Mouse (Mus musculus) right cerebral cortex, postnatal 10 days (tissue): ENCODE results near the gene Man1c1.

Source experiments
- DNase-seq, 2 experiments: peaks; one replicate each; pipeline ENCODE4 v3.0.0; 2021; ENCODE audit warnings: low spot score in 2 of 2

Man1c1 gene

DNA sequence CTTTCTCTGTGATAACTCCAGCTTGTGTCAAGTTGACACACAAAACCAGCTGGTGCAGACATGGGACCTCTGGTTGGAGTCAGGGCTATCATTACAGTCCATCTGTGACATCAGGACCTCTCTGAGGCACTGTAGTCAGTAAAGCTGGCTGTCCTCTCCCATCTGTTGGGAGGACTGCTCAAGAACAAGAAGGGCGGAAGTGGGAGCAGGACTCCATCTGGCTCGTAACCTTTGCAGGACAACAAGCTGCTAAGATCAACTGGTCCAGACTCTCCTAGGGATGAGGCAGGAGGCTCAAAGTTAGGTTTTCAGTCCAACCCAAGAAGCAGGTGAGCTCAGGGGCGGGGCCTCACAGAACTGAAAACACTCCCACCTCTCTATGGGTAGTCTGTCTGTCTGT lies 29.1 kb downstream of the Man1c1 start:
- DNase-seq: no peak

DNA sequence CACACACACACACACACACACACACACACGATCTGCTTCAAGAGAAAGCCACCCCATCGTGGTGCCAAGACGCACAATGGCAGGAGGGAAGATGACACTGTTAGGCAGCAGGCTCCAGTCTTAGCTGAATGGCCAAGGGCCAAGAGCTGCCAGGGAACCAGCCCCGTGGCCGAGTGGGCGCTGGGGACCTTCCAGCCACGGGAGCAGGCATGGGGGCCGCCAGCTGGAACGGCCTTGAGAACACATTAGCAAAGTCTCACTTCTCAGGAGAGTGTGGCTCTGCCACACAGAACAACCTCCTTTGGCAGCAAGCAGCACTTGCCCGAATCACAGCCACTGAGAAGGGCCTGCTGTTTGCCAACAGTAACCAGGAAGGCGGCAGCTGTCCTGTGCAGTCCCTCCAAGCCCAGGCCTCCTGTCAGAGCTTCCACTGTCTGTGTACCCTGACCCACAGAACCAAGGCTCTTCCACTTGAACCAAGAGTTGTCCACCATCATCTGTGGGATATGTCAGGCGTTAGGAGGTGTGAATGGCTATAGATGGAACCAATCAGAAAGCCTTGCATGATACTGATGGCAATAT lies 30.1 kb downstream of the Man1c1 start:
- peak; percentile 75 to 76 for DNase-seq

DNA sequence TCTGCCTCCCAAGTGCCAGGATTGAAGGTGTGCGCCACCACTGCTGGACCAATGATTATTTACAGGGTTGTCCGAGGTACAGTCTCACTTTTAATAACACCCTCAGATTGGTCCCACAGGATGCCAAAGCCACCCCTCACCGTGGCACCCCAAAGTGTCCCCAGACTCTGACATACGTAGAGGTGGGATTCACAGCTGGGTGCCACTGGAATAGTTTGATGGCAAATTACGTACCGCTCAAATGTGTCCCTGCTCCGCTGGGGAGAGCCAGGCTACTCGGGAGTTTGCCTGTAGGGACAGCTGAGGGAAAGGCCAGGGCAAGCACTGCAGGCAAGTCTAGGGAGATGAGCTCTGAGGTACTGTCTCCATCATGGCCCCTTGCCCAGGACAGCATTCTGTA lies 30.9 kb downstream of the Man1c1 start:
- no peak for DNase-seq

DNA sequence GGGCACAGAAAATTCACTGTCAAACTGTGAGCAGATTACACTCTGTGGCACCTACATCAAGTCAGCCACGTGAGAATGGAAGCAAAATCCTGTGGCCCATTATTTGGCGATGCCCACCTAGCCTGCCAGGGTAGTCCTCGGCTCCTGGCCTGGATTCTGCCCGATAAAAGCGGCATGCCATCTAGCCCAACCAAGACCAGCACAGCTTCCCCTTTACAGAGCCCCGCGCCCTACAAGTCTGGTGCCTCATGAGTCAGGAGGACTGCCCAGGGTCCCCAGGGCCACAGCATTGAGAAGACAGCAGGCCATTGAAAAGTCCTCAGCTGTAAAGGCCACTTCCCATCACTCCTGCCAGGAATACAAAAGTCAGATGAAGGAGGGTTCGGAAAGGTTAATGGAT lies 31.8 kb downstream of the Man1c1 start:
- DNase-seq: no peak

DNA sequence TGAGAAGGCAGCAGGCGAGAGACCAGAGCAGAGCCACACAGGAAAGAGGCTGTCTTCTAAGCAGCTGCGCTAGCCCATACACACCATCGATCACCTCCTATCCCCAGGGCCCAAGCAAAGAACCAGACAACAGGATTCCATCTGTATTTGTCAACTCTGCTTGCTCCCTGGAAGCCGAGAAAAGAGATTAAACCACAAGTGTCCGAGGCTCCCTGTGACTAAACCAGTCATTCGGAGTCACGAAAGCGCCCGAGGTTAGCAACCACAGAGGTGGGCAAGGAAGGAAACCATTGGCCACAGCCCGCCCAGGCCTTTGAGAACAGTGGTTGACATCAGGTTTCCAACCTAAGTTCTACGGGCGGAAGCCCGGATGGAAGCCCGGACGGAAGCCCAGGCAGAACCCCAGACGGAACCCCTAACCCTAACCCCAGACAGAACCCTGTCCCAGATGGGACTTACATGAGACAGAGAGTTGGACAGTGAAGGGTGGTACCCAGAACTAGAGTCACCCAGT lies 32.4 kb downstream of the Man1c1 start:
- DNase-seq: no peak

DNA sequence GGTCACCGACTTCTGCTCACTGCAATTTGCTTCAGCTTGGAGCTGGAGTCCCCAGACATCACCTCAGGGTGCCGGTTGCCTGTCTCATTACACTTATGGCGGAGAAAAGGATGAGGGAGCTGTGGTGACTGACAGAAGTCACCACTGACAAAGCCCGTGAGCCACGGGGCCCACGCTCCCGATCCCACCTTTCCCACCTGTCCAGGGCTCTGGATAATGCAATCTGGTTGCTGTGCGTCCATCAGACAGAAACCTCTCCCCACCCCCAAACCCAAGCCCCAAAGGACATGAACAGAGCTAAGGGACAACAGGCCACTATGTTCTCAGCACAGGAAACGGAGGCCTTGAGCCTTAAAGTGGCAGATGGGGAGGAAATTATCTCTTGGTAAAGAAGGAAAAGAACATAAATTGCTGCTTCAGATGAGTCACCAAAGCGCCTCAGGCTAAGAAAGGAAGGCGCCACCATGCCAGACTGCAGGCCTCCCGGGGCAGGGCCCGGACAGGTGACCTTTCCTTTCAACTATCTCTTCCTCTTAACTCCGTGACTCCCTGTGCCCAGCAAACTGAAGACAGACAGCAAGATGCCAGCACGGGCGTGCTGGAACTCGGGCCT lies 34.2 kb downstream of the Man1c1 start:
- DNase-seq: no peak

DNA sequence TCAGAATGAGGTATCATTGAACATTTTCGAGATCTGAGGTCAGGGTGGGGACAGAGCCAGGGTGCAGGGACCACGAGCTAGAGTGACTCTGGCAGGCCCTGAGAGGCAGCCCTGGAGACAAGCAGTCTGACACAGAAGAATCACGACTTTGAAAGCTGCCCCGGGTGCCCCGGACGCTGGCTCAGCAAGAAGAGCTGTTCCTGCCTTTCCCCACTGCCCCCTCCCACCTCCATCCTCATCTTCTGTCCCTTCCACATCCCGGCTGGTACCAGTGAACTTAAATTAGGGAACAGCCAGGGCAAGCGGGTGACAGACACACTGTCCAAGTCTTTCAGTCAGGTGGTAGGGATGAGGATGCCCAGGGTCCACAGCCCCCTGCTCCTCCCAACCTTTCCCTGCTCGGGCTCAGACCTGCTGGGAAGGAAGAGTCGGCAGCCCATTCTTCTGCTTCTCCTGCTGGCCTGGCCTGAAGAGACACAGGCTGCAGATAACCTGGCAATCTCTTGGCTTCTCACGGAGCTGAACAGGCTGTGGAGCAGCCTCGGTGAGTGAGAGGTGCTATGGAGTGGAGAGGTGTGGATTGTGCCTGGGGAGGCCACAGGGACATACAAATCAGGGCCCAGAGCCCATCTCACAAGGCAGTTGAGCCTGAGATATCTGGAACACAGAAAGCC lies 35.6 kb downstream of the Man1c1 start:
- no peak for DNase-seq

DNA sequence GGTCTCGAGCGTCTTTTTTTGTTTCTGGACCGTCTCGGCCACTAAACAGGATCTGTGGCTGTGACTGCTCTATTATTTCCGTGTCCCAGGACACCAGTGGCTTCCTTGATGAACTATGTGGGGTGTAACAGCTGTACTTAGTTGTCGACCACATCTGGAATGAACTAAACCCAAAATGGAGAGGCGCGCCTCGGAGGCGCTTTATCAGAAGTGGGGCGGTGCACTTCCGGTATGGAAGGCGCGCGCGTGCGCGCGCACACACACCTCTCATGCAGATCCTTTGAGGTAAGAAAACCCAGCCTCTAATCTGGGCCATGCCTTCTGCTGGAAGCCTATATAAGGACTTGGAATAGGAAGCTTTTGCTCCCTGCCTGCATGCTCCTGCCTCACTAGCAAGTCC lies 37.7 kb downstream of the Man1c1 start:
- no peak for DNase-seq

DNA sequence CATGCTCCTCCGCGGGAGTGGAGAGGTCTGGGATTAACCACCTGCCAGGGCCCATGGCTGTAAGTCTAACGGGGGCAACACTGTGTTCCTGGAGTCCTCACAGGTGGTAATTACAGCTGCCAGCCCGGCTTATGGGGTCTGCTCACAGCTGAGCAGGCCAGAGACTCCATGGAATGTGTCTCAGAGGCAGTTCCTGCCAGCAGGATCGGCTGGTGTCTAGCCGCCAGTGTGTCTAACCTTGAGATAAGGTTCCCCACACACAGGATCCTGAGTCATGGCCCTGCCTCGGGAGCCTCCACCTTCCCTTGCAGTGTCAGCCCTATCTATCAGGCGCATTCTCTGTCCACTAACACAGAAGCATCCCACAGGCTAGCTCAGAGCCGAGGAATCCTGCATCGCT lies 41.0 kb downstream of the Man1c1 start:
- no peak for DNase-seq

DNA sequence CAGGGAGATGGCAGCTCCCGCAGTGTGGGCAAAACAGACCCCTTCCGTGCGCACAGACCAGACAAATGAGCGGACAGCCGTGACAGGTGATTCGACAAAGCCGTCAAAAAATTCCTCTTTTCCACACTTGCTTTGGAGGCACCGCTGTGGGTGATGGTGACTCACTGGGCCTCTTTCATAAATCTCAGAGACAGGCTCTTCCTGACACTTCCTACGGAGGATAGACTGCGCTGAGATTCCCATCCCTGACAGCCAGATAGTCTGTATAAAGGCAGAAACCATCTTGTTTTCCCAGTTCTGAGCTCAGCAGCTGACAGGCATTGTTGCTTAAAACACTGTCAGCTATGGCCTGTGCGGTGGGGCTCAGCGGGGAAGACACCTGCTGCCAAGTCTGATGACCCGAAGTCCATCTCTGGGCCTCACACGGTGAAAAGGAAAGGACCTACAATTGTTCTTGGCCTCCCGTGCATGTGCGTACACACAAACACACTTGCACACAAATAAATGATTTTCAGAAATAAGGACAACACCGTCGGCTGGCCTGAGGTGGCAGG lies 43.4 kb downstream of the Man1c1 start:
- DNase-seq: no peak

DNA sequence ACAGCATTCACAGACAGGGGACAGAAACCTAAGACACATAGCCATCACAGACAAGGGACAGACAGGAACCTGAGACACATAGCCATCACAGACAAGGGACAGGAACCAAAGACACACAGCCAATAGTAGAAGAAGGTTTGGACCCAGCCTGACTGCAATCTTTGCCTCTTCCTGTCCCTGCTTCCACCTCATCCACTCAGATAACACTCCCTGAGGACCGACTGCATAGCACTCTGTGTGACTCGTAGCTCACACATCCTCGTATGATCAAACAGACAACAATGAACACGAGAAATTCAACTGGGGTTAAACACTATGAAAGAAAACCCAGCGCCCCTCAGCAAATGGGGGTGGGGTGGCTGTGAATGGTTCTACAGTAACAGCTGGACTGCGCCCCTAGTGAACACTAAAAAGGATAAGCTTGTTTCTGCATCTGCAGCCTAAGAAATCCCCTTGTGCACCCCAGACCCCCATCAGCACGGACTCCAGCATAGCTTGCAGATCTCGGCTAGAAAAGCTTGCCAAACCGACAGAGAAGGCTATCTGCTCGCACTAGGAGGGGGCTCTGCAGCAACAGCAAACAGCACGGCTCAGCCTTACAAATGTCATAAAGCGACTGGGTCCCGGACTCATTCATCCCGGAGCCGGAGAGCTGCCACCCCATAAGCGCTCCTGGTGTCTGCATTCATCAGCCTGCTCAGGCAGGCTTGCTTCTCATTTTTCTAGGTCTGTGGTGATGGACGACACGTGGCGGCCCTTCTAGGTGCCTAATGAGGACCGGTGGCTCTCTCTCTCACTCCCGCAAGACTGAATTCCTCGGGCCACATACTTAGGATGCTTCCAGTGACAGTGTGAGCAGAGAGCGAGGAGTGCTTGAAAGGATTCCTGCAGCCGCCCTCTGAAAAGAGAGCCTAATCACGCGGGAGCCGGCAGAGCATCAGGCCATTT lies 44.5 kb downstream of the Man1c1 start:
- DNase-seq: no peak

DNA sequence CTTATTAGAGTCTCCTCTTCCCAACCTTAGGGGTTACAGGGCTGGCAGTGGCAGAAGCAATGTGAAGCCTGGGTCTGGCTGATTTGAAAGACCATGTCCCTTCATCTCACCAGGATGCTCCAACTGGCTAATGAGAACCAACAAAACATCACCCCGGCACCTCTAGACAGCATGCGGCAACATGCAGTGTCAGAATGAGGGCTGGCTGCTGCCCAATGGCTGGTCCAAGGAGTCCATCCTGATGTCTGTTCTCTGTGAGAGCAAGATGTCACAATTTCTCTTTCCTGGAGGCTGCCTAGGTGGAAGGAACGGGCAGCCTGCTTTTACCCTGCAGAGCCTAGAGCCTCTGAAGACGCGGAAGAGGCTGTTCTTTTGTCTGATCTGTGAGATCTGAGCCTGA lies 46.6 kb downstream of the Man1c1 start:
- no peak for DNase-seq

DNA sequence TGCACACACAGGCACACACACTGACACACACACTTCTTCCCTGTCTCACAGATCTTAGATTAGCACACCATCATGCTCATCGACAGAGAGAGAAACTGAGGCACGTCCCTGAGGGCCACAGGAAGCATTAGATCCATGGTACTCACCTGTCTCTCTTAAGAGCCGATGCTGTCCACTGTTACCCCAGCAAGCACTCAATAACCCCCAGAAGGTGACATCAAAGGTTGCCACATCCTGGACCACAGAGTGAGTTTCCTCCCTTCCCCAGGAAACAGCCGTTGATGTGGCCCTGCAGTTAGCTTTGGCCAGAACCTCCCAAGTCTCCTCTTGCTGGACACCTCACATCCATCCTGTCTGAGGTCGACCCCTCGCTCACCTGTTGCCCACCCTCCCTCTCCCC lies 49.7 kb downstream of the Man1c1 start:
- no peak for DNase-seq

DNA sequence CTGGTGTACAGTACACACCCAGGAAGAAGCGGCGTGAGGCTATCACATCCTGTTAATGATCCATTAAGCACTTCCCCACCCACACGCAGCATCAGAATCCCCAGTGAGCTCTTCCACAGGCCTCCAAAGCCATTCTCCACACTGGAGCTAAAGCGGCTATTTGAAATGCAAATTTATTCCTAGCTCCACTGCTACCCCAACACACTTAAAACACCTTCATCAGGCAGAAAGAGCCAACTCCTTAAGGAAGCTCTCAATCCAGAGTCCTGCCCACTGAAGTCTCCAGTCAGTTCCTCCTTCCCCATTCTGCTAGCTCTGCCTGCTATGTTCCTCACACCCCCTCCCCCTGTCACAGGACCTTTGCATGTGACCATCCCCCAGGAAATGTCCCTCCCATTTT lies 51.4 kb downstream of the Man1c1 start:
- no peak for DNase-seq

DNA sequence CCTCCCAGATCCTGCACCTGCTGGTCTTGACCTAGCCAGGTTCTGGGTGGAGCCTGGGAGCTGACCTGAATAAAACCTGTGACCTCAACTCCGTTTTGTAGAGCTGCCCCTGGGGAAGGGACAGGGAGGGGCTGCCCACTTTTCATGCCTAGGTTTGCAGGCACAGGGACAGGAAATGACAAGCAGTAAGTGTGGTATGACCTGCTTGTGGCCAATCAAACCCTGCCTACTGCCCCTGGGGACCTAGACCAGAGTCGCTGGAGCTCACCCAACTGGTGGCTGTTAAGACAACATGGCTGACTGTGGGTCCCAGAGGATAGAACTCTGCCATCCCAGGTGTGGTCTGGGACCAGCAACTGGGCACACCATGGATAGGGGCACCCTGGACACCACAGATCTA lies 51.9 kb downstream of the Man1c1 start:
- no peak for DNase-seq

DNA sequence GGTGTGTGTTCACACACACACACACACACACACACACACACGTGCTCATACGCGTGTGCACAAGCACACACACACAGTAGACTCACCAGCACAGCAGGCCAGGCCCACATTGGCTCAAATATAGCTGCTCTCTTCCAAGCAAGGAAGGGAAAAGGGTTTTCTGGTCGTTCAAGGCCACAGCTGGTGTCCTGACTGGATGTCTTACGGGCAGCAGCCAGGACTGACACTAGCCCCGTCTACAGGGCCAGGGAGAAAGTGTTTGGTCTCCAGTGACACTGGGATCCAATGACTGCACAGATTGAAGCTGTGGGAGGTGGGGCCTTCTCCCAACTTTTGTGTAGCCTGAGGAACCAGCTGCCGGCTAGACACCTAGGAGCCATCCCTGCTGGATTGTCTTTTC lies 52.7 kb downstream of the Man1c1 start:
- no peak for DNase-seq

DNA sequence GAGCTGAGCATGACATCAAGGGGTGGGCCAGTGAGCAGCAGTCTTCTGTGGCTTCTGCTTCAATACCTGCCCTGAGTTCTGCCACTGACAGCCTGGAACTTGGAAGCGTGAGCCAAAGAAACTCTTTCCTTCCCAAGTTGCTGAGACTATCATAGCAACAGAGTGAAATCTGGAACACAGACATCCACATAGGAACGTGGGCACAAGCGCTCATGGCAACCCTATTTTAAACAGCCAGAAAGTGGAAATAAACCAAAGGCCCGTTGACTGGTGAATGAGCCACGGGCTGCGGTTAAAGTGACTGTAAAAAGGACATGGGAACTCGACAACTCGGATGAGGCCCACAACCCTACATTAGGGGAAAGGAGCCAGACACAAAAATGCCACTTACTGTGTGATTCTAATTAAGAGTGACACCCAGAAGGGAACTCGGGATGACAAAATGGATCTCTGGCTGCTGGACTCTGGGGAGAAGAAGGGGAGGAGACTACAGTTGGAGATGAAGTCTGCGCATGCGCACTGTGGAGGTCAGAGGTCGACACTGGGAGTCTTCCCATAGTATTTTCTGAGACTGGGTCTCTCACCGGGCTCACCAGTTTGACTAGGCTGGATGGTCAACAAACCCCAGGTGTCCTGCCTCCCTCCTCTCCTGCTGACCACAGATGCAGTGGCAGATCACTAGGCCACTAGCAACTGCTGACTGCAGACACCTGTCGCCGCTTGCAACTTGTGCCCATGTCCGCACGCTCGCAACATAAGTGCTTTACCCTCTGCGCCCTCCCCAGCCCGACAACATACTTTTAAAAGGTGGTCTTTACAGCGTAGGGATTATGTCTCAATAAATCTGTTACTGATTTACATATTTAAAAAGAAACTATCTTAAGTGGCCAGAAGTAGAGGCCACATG lies 58.8 kb downstream of the Man1c1 start:
- peak; percentile 57 to 80 for DNase-seq

DNA sequence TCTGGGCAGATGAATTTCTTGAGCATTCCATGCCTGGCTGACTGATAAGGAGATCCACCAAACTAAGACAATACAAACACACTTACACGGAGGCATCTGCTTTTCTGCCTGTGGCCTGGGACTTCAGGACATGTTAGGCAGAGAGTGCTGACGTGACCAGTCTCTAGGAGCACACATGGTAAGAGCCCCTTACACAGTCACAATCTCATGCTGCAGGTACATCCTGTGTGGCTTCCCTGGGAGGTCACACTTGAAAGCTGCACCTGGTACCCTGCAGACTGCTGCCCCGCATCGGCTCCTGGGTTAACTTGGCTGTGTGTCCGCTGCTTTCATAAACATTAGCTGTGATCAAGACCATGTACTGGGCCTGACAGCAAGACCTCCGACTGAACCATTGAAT lies 59.7 kb downstream of the Man1c1 start:
- DNase-seq: no peak

DNA sequence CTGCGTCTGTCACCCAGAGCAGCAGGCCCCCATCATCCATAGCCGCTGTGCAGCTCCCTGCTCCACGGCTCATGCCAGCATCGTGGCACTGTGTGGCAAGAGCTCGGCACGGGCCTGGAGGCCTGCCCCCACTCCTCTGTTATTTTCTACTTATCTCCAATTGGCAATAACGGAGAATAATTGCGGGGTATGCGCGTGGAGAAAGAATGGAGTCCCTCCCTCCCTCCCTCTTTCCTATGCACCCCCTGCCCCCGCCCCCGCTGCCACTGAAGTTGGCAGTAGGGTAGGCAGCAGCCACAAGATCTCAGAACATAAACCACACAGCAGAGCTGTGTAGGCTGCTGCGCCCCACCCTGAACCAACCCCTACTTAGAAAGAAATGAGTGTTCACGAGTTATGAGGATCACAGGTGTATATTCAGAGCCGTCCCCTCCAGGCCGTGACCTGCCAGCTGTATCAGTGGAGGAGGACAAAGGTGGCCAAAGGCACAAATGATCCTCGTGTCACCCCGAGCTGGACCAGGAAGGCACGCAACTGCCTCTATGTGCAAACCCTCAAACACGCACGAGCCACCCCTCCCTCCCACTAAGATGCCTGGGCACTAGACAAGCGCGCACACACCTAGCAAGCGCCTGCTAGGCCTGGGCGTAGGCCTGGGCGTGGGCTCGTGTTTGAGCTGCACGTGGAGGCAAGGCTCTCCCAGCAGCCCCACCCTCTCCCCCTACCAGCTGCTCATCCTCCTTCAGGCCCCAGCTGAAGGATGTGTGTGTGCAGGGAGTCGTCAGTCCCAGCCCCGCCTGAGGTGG lies 62.2 kb downstream of the Man1c1 start:
- no peak for DNase-seq

DNA sequence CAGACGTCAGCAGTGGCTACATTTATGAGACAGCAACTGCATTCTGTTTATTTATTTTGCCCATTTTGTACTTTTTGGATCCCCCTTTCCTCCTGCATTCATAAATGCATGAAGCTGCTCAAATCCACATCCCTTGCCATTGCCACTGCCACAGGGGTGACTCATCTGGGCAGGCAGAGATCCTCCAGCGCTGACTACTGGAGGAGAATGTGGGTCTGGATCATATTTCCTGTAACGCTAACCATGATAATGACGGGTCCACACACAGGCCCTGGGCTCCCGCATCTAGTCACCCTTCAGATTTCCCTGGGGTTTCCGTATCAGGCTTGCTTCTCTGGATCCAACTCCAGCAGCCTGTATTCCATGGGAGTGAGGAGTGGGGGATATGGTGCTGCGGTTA lies 64.8 kb downstream of the Man1c1 start:
- DNase-seq: no peak
